Comparison of ENCODE assay signal across 8 mouse cellular contexts in the genomic region with DNA sequence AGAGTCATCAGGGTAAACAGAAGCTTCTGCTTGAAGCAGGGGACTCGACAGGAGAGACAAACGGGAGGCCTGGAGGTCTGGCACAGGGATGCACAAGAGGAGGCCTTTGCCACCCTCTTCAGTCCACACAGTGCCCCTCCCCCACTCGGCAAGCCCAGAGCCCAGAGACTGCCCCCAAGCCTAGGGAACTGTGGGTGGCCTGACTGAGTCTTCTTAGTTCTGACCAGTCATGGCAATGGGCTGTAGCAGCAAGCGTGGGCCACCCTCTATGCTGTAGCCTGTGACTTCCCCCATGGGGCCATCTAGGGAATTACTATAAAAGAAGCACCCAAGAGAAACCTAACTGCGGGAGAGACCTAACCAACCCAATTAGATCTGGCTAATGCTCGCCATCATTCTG. TPM values are rescaled to one million over a fixed set of nuclear protein-coding genes. Genes with fewer than 3 reads are reported as not detected.
DNase-seq lines count a peak whose midpoint lies in the region; ATAC-seq and TF ChIP-seq lines count a peak whose summit lies in the region.

No protein-coding gene starts in this region.

- no peak overlapping the region for H3K4me2 ChIP-seq in hindbrain, embryonic 16.5 days (ENCODE audit: low read length)
- H3K4me2 ChIP-seq in heart, postnatal 0 days (ENCODE audit: low read depth, low read length), result peak overlapping the region; percentile 94
- peak overlapping the region; percentile 80 for H3K4me2 ChIP-seq in lung, embryonic 14.5 days

- H3K27ac ChIP-seq in hindbrain, embryonic 10.5 days, result no peak overlapping the region
- H3K27ac ChIP-seq in hindbrain, embryonic 16.5 days (ENCODE audit: low read depth, low read length), result no peak overlapping the region
- no peak overlapping the region for H3K27ac ChIP-seq in heart, postnatal 0 days (ENCODE audit: low read depth)
- H3K27ac ChIP-seq in lung, embryonic 14.5 days (ENCODE audit: low read depth), result no peak overlapping the region

- DNase-seq in hindbrain, embryonic 10.5 days (ENCODE audit: low spot score), result peak; percentile 18
- DNase-seq in R1 (ENCODE audit: low read depth, low spot score), result peak; percentile 39
- peak; percentile 36 for DNase-seq in heart, postnatal 0 days (ENCODE audit: low spot score)
- peak; percentile 91 for DNase-seq in lung, embryonic 14.5 days
- no peak for DNase-seq in Muller cell, postnatal 12 days (ENCODE audit: inconsistent ontology term)
- DNase-seq in cerebellum, adult 11-12 months, result no peak
- DNase-seq in cerebellum, adult 9-11 months, result no peak

- H3K9me3 ChIP-seq in hindbrain, embryonic 10.5 days, result no peaks in the 10 kb centered on the region
- H3K9me3 ChIP-seq in hindbrain, embryonic 16.5 days (ENCODE audit: control insufficient read depth, low read length), result no peaks in the 10 kb centered on the region
- peaks cover 5% of the 10 kb centered on the region; the same call in 1 of the 2 replicates for H3K9me3 ChIP-seq in heart, postnatal 0 days (replicated peaks; ENCODE audit: control insufficient read depth, low read length)
- no peaks in the 10 kb centered on the region for H3K9me3 ChIP-seq in lung, embryonic 14.5 days (ENCODE audit: low read depth, low read length)

- ATAC-seq in hindbrain, embryonic 16.5 days, result no peak
- no peak for ATAC-seq in heart, postnatal 0 days (ENCODE audit: insufficient read depth, low read depth)
- peak; percentile 80 for ATAC-seq in lung, embryonic 14.5 days (ENCODE audit: insufficient read depth)

- 4% methylated on average over 6 of the region's 6 CpGs for WGBS in hindbrain, embryonic 10.5 days
- WGBS in hindbrain, embryonic 16.5 days, result 9% methylated on average over 6 of the region's 6 CpGs
- WGBS in heart, postnatal 0 days, result 18% methylated on average over 6 of the region's 6 CpGs
- WGBS in lung, embryonic 14.5 days, result 5% methylated on average over 6 of the region's 6 CpGs

- peaks cover 93% of the 10 kb centered on the region for H3K27me3 ChIP-seq in hindbrain, embryonic 10.5 days (ENCODE audit: insufficient read depth, poor library complexity, severe bottlenecking)
- peaks cover 44% of the 10 kb centered on the region for H3K27me3 ChIP-seq in hindbrain, embryonic 16.5 days (replicated peaks; ENCODE audit: control insufficient read depth, insufficient read depth, low read length)
- H3K27me3 ChIP-seq in heart, postnatal 0 days (ENCODE audit: control insufficient read depth, insufficient read depth, low read length), result peaks cover 45% of the 10 kb centered on the region
- H3K27me3 ChIP-seq in lung, embryonic 14.5 days (ENCODE audit: insufficient read depth, low read length), result peaks cover 32% of the 10 kb centered on the region

- H3K4me1 ChIP-seq in hindbrain, embryonic 10.5 days (replicated peaks), result peaks cover 39% of the 10 kb centered on the region
- H3K4me1 ChIP-seq in hindbrain, embryonic 16.5 days (ENCODE audit: control insufficient read depth, insufficient read depth, low read depth, low read length), result peaks cover 18% of the 10 kb centered on the region
- peaks cover 8% of the 10 kb centered on the region; the same call in 1 of the 2 replicates for H3K4me1 ChIP-seq in heart, postnatal 0 days (ENCODE audit: control insufficient read depth, insufficient read depth)
- H3K4me1 ChIP-seq in lung, embryonic 14.5 days (ENCODE audit: insufficient read depth), result peaks cover 16% of the 10 kb centered on the region; the same call in 1 of the 2 replicates

- H3K4me3 ChIP-seq in hindbrain, embryonic 10.5 days, result no peak overlapping the region
- no peak overlapping the region for H3K4me3 ChIP-seq in hindbrain, embryonic 16.5 days (ENCODE audit: low read length)
- peak overlapping the region; percentile 59; the same call in 1 of the 2 replicates for H3K4me3 ChIP-seq in heart, postnatal 0 days (ENCODE audit: low read depth, low read length)
- H3K4me3 ChIP-seq in lung, embryonic 14.5 days (ENCODE audit: low read depth, low read length), result peak overlapping the region; percentile 59

- TF ChIP-seq EP300 in heart, postnatal 0 days (IDR thresholded peaks at IDR 0.05; ENCODE audit: low read depth), result no peak

- peak; percentile 39 for TF ChIP-seq CTCF in heart, postnatal 0 days (IDR thresholded peaks at IDR 0.05; ENCODE audit: low read depth)
- peak; percentile 76 for TF ChIP-seq CTCF in lung, embryonic 14.5 days (IDR thresholded peaks at IDR 0.05; ENCODE audit: low read depth)

- no peak overlapping the region for H3K9ac ChIP-seq in hindbrain, embryonic 16.5 days (ENCODE audit: low read depth, low read length)
- no peak overlapping the region for H3K9ac ChIP-seq in heart, postnatal 0 days (replicated peaks; ENCODE audit: low read depth, low read length)
- H3K9ac ChIP-seq in lung, embryonic 14.5 days, result peak overlapping the region; percentile 9; the same call in 1 of the 2 replicates

- no peaks in the 10 kb centered on the region for H3K36me3 ChIP-seq in hindbrain, embryonic 10.5 days
- H3K36me3 ChIP-seq in hindbrain, embryonic 16.5 days (ENCODE audit: control insufficient read depth, insufficient read depth, low read length), result no peaks in the 10 kb centered on the region
- H3K36me3 ChIP-seq in heart, postnatal 0 days (replicated peaks; ENCODE audit: control insufficient read depth, insufficient read depth, low read length), result no peaks in the 10 kb centered on the region
- H3K36me3 ChIP-seq in lung, embryonic 14.5 days (ENCODE audit: insufficient read depth), result no peaks in the 10 kb centered on the region

RNA-seq across cellular contexts. Expression of a gene that starts 1.9 kb away (rescaled TPM):
- 1.9 and 2.5 TPM in 2 replicates for polyA plus RNA-seq in hindbrain, embryonic 10.5 days (2016; fragmentation: Nextera tagmentation; extraction: Ambion mirVana)
- 2.4 and 3.1 TPM in 2 replicates for polyA plus RNA-seq in hindbrain, embryonic 16.5 days (2015; fragmentation: Nextera tagmentation; extraction: Ambion mirVana)
- total RNA-seq in heart, postnatal 0 days (2014; rRNA removed; ENCODE audit: low replicate concordance), result 6.5 and 11.7 TPM in 2 replicates
- polyA plus RNA-seq in heart, postnatal 0 days (2015; fragmentation: Nextera tagmentation; extraction: Ambion mirVana), result 2.3 and 2.5 TPM in 2 replicates
- 25.7 and 26.8 TPM in 2 replicates for polyA plus RNA-seq in lung, embryonic 14.5 days (2014; fragmentation: Nextera tagmentation; extraction: Ambion mirVana)

Comparison
In these comparisons a context has a peak if more than half of its experiments do, and no peak if none do; other contexts are left out.
1. DNase-seq: peak in hindbrain, embryonic 10.5 days (single experiment), R1 (single experiment), heart, postnatal 0 days (single experiment) and lung, embryonic 14.5 days (single experiment); none in Muller cell, postnatal 12 days (single experiment), cerebellum, adult 11-12 months (single experiment) and cerebellum, adult 9-11 months (single experiment).
2. H3K4me3 ChIP-seq: peak in heart, postnatal 0 days (single experiment) and lung, embryonic 14.5 days (single experiment); none in hindbrain, embryonic 10.5 days (single experiment) and hindbrain, embryonic 16.5 days (single experiment).